Comparison of ENCODE assay signal across 10 mouse cellular contexts in genomic region chr3:108533114-108533885, GRCm38 (mm10). TPM values are rescaled to one million over a fixed set of nuclear protein-coding genes. Genes with fewer than 3 reads are reported as not detected.
A peak's percentile ranks its signal among the peaks of the same experiment; 100 is the strongest.
DNase-seq lines count a peak whose midpoint lies in the region; ATAC-seq lines count a peak whose summit lies in the region.
"Had no signal": no experiment of that assay in that cellular context is flagged by ENCODE, and none has a peak within 500 bp of the region (broad histone marks: within the 10 kb centered on the region; RNA-seq: fewer than 3 reads in every experiment).

No protein-coding gene starts in this region.

- no peak overlapping the region for H3K4me2 ChIP-seq in midbrain, embryonic 11.5 days
- no peak overlapping the region for H3K4me2 ChIP-seq in stomach, embryonic 16.5 days (ENCODE audit: low read depth, low read length)

- H3K27me3 ChIP-seq in midbrain, embryonic 11.5 days (ENCODE audit: control insufficient read depth, insufficient read depth, low read length) = peaks cover 8% of the 10 kb centered on the region
- peaks cover 31% of the 10 kb centered on the region for H3K27me3 ChIP-seq in midbrain, embryonic 10.5 days (ENCODE audit: low read depth, poor library complexity, severe bottlenecking)
- peaks cover 11% of the 10 kb centered on the region for H3K27me3 ChIP-seq in stomach, embryonic 16.5 days (ENCODE audit: control insufficient read depth, insufficient read depth, low read length)
- H3K27me3 ChIP-seq in forebrain, embryonic 10.5 days (ENCODE audit: poor library complexity, severe bottlenecking) = peaks cover 34% of the 10 kb centered on the region

- H3K27ac ChIP-seq in midbrain, embryonic 11.5 days (ENCODE audit: low read depth, low read length) = no peak overlapping the region
- H3K27ac ChIP-seq in midbrain, embryonic 10.5 days (replicated peaks) = no peak overlapping the region
- peak overlapping the region; percentile 86 for H3K27ac ChIP-seq in stomach, embryonic 16.5 days (ENCODE audit: low read length)
- H3K27ac ChIP-seq in forebrain, embryonic 10.5 days = no peak overlapping the region

- no peak for ATAC-seq in midbrain, embryonic 11.5 days (ENCODE audit: low FRiP score)
- peak; percentile 75 for ATAC-seq in stomach, embryonic 16.5 days (ENCODE audit: insufficient read depth, low FRiP score)
- ATAC-seq: activated CD4-positive, CD25-positive, alpha-beta regulatory T cell, adult 4 months had no signal

- peaks cover 5% of the 10 kb centered on the region; the same call in 1 of the 2 replicates for H3K4me1 ChIP-seq in midbrain, embryonic 11.5 days (ENCODE audit: control insufficient read depth, insufficient read depth, low read length)
- peaks cover 21% of the 10 kb centered on the region for H3K4me1 ChIP-seq in midbrain, embryonic 10.5 days
- H3K4me1 ChIP-seq in stomach, embryonic 16.5 days (ENCODE audit: control insufficient read depth, insufficient read depth, low read length) = peaks cover 8% of the 10 kb centered on the region; the same call in 1 of the 2 replicates
- H3K4me1 ChIP-seq in forebrain, embryonic 10.5 days = peaks cover 18% of the 10 kb centered on the region

- no peak overlapping the region for H3K4me3 ChIP-seq in midbrain, embryonic 11.5 days (ENCODE audit: low read depth, low read length)
- H3K4me3 ChIP-seq in midbrain, embryonic 10.5 days = no peak overlapping the region
- H3K4me3 ChIP-seq in stomach, embryonic 16.5 days (replicated peaks; ENCODE audit: low read length) = no peak overlapping the region
- no peak overlapping the region for H3K4me3 ChIP-seq in forebrain, embryonic 10.5 days

- DNase-seq in cerebellum, adult 18-20 months = peak; percentile 7 to 12
- DNase-seq in cerebellum, postnatal 4 days (ENCODE audit: low spot score in 2 of 2) = no peak
- DNase-seq in midbrain, embryonic 11.5 days (ENCODE audit: low spot score, missing footprints) = peak; percentile 73
- DNase-seq in midbrain, embryonic 10.5 days (ENCODE audit: low spot score) = no peak
- DNase-seq in kidney, postnatal 14 days = peak; percentile 67
- no peak for DNase-seq in thymus, adult 18-20 months
- no peak for DNase-seq in forebrain, embryonic 10.5 days (ENCODE audit: extremely low spot score, low spot score)
- DNase-seq: B cell, adult 2 months had no signal

- no peaks in the 10 kb centered on the region for H3K9me3 ChIP-seq in midbrain, embryonic 11.5 days (ENCODE audit: control insufficient read depth, low read length)
- H3K9me3 ChIP-seq in midbrain, embryonic 10.5 days (replicated peaks) = no peaks in the 10 kb centered on the region; the same call in 1 of the 2 replicates
- no peaks in the 10 kb centered on the region for H3K9me3 ChIP-seq in stomach, embryonic 16.5 days (replicated peaks; ENCODE audit: control insufficient read depth, low read length)
- peaks cover 3% of the 10 kb centered on the region; the same call in 1 of the 2 replicates for H3K9me3 ChIP-seq in forebrain, embryonic 10.5 days

- 84% methylated on average over 9 of the region's 9 CpGs for WGBS in midbrain, embryonic 11.5 days
- WGBS in midbrain, embryonic 10.5 days = 87% methylated on average over 9 of the region's 9 CpGs
- WGBS in stomach, embryonic 16.5 days = 51% methylated on average over 9 of the region's 9 CpGs
- WGBS in forebrain, embryonic 10.5 days = 85% methylated on average over 9 of the region's 9 CpGs

- H3K36me3 ChIP-seq in midbrain, embryonic 11.5 days (ENCODE audit: control insufficient read depth, insufficient read depth, low read length) = no peaks in the 10 kb centered on the region
- H3K36me3 ChIP-seq in midbrain, embryonic 10.5 days = no peaks in the 10 kb centered on the region
- no peaks in the 10 kb centered on the region for H3K36me3 ChIP-seq in stomach, embryonic 16.5 days (ENCODE audit: control insufficient read depth, insufficient read depth, low read length)
- no peaks in the 10 kb centered on the region for H3K36me3 ChIP-seq in forebrain, embryonic 10.5 days (replicated peaks)

- H3K9ac ChIP-seq in midbrain, embryonic 11.5 days (ENCODE audit: low read length) = no peak overlapping the region
- no peak overlapping the region for H3K9ac ChIP-seq in stomach, embryonic 16.5 days (ENCODE audit: low read length)

RNA-seq across cellular contexts. Expression of gene 1700013F07Rik, which starts 0.7 kb away (rescaled TPM):
- 0.51 and 0.72 TPM in 2 replicates for polyA plus RNA-seq in midbrain, embryonic 11.5 days (2014; fragmentation: Nextera tagmentation; extraction: Ambion mirVana)
- 0.49 and 0.63 TPM in 2 replicates for polyA plus RNA-seq in midbrain, embryonic 10.5 days (2016; fragmentation: Nextera tagmentation; extraction: Ambion mirVana)
- polyA plus RNA-seq in stomach, embryonic 16.5 days (2015; fragmentation: Nextera tagmentation; extraction: Ambion mirVana) = not detected in 2 replicates
- 0.29 and 0.42 TPM in 2 replicates for polyA plus RNA-seq in forebrain, embryonic 10.5 days (2016; fragmentation: Nextera tagmentation; extraction: Ambion mirVana)
- polyA plus RNA-seq: activated CD4-positive, CD25-positive, alpha-beta regulatory T cell, adult 4 months had no signal

RNA-seq across cellular contexts. Expression of gene 5330417C22Rik, which starts 3.0 kb away (rescaled TPM):
- polyA plus RNA-seq in midbrain, embryonic 11.5 days (2014; fragmentation: Nextera tagmentation; extraction: Ambion mirVana) = 2.7 and 2.9 TPM in 2 replicates
- 2.6 and 3.2 TPM in 2 replicates for polyA plus RNA-seq in midbrain, embryonic 10.5 days (2016; fragmentation: Nextera tagmentation; extraction: Ambion mirVana)
- polyA plus RNA-seq in stomach, embryonic 16.5 days (2015; fragmentation: Nextera tagmentation; extraction: Ambion mirVana) = 35.4 and 36.3 TPM in 2 replicates
- 1.1 and 1.2 TPM in 2 replicates for polyA plus RNA-seq in forebrain, embryonic 10.5 days (2016; fragmentation: Nextera tagmentation; extraction: Ambion mirVana)

RNA-seq across cellular contexts. Expression of gene Tmem167b, which starts 29.0 kb away (rescaled TPM):
- polyA plus RNA-seq in midbrain, embryonic 11.5 days (2014; fragmentation: Nextera tagmentation; extraction: Ambion mirVana) = 57.2 and 66.8 TPM in 2 replicates
- 38.6 and 50.8 TPM in 2 replicates for polyA plus RNA-seq in midbrain, embryonic 10.5 days (2016; fragmentation: Nextera tagmentation; extraction: Ambion mirVana)
- 45.6 and 47.3 TPM in 2 replicates for polyA plus RNA-seq in stomach, embryonic 16.5 days (2015; fragmentation: Nextera tagmentation; extraction: Ambion mirVana)
- polyA plus RNA-seq in forebrain, embryonic 10.5 days (2016; fragmentation: Nextera tagmentation; extraction: Ambion mirVana) = 36.9 and 37.9 TPM in 2 replicates

RNA-seq across cellular contexts. Expression of gene Taf13, which starts 38.2 kb away (rescaled TPM):
- polyA plus RNA-seq in midbrain, embryonic 11.5 days (2014; fragmentation: Nextera tagmentation; extraction: Ambion mirVana) = 89.4 and 90.8 TPM in 2 replicates
- polyA plus RNA-seq in midbrain, embryonic 10.5 days (2016; fragmentation: Nextera tagmentation; extraction: Ambion mirVana) = 72.9 and 78.3 TPM in 2 replicates
- polyA plus RNA-seq in stomach, embryonic 16.5 days (2015; fragmentation: Nextera tagmentation; extraction: Ambion mirVana) = 47.1 and 47.7 TPM in 2 replicates
- 58.2 and 59.8 TPM in 2 replicates for polyA plus RNA-seq in forebrain, embryonic 10.5 days (2016; fragmentation: Nextera tagmentation; extraction: Ambion mirVana)

RNA-seq across cellular contexts. Expression of gene Wdr47, which starts 57.8 kb away (rescaled TPM):
- 50.0 and 52.0 TPM in 2 replicates for polyA plus RNA-seq in midbrain, embryonic 11.5 days (2014; fragmentation: Nextera tagmentation; extraction: Ambion mirVana)
- polyA plus RNA-seq in midbrain, embryonic 10.5 days (2016; fragmentation: Nextera tagmentation; extraction: Ambion mirVana) = 23.6 and 36.5 TPM in 2 replicates
- 14.3 and 14.9 TPM in 2 replicates for polyA plus RNA-seq in stomach, embryonic 16.5 days (2015; fragmentation: Nextera tagmentation; extraction: Ambion mirVana)
- polyA plus RNA-seq in forebrain, embryonic 10.5 days (2016; fragmentation: Nextera tagmentation; extraction: Ambion mirVana) = 14.9 TPM in 2 replicates

Comparison
In these comparisons a context has a peak if more than half of its experiments do, and no peak if none do; other contexts are left out.
1. DNase-seq: peak in cerebellum, adult 18-20 months (2 of 2), midbrain, embryonic 11.5 days (single experiment) and kidney, postnatal 14 days (single experiment); none in cerebellum, postnatal 4 days (0 of 2), midbrain, embryonic 10.5 days (single experiment), thymus, adult 18-20 months (0 of 2) and forebrain, embryonic 10.5 days (single experiment).